Mouse (Mus musculus) CD4-positive helper T cell, adult 2 months (primary cell): ENCODE data around the gene Fgfr2.
"Not testable (repeated sequence)": the region's sequence is repeated elsewhere in the genome, so short reads cannot be mapped to it uniquely, and the experiment has no call there.

Experiments
- DNase-seq: peaks from one replicate; pipeline ENCODE4 v3.0.0-alpha.2; 2012; ENCODE audit warnings: low read depth, missing footprints, low spot score

Gene Fgfr2

DNA sequence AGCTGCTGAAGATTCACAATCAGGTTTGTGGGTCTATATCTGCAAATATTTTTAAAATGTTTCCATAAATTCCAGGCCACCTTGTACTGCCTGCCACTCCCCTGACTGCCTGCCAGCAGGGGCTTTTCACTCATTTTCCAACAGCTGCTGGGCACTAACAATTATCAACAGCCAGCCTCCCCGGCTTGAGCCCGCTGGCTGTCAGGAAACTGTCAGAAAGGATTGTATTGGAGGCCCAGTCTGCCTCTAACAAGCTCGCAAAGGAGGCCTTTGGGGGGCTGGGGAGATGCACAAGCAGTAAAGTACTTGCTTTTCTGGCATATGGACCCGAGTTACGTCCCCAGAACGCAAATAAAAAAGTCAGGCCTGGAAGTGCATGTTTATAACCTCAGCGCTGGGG is 664.7 kb downstream of the Fgfr2 start:
- DNase-seq = no peak

DNA sequence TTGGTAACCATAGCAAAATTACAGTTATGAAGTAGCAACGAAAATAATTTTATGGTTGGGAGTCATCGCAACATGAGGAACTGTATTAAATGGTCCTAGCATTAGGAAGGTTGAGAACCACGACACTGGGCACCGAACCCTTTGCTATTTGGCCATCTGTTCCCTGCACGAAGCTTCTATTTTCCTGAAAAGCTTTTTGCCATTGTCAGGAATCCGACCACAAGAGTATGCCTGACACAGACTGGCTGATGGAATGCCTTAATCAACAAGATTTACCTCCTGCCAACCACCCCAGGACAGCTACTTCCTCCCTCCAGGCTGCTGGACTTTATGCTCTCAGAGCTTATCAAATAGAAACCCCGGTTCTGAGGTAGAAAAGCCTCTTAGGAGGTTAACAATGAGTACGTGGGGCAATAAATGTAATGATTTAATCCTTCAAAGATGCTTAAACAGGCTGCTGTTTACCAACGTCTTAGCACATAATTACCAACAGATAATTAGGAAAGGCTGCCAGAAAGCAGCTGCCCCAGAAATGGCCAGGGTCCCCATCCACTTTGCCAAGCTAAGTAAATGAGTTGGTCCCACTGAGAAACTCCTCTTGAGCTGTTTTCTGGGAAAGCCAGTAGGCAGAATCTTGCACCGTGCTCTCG is 668.0 kb downstream of the Fgfr2 start:
- no peak for DNase-seq

DNA sequence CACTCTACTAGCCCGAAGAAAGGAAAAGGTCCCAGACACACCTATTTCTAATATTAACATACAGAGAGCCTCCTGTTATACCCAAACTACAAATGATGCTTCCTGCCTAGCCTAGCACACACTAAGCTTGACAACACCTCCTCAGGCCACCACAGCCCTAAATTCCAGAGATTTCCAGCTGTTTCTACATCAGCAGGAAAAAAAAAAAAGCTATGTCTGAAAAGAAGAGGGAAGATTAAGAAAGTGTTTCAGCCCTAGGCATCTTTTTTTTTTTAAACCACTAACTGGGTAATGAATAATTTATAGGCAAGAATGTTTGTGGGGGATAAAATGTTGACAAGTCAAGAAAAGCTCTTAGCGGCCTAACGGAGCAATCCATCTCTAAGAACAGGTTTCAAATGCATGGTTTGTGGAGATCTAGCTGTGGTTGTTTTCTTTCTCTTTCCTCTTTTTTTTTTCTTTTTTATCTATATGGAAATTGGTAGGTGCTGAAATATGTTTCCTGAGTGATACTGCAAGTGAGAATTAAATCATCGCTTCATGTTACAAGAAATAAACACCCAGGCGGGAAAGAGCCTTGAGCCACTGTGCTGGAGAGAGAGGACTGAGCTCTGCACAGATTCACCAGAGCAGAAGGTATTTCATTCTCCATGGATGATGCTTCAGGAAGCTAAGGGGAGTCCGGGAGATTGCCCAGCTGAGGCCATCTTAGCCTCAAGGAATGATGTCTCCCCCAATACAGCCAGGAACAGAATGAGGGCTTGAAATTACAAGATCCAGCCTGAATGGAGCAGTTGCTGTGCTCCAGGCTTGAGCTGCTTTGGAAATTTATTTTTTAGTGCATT is 673.0 kb downstream of the Fgfr2 start:
- no peak for DNase-seq

DNA sequence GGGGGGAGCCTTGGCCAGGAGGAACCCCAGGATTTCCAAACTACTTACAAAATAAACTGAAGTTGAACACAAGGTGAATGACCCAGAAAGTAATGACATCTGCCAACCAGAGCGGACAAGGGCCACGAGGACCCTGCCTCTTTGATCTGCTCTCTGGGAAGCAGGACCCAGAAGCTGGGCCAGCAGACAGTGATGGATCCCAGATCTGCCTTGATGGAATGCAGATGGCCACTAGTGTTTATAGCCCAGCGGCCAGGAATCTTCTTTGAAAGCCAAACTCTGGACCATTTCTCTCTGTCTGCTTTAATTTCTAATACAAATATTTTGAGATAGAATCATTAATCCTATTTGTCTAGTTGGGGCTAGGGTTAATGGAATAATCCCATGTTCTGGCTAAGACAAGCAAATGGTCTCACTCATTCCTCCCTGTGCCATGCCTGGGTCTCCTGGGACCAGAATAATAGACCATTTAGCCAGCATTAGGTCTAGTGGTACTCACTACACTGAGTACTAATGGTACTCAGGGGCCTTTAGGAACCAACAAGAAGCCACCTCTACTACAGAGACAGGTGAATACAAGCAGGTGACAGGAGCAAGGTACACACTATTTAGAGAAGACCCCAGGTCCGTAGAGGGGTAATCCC is 674.5 kb downstream of the Fgfr2 start:
- DNase-seq = no peak

DNA sequence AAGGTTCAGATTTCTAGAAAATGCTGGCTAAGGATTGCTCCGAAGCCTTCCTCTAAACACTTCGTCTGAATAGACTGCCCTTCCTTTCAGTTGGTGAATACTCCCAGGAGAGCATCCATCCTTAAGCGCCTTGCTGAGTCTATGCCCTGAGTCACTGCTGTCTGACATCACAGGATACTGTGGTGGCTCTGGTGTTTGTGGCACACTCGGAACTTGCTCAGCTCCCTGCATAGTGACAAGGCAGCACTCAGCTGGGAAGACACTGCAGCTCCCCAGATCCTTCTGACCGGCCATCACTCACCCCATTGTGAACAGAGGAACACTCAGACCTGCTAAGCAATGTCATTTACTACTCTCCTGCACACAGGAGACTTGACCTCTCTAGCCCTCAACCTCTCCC is 675.6 kb downstream of the Fgfr2 start:
- DNase-seq = no peak

DNA sequence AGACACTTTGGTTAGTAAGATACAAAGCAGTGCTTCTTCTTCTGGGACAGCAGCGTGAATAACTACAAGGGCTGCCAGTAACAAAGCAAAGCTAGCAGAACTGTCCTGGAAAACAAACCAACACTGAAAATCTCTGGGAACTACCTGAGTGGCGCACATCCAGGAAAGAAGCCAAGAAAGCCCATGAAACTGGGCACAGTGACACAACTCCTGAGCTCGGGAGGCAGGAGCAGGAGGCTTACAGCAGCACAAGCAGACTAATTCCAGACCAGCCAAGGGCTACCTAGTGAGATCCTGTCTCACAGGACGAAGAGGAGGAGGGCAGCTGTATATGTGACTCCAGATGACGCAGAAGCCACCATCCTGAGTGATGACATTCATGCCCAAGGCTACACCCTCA is 676.3 kb downstream of the Fgfr2 start:
- DNase-seq = no peak

DNA sequence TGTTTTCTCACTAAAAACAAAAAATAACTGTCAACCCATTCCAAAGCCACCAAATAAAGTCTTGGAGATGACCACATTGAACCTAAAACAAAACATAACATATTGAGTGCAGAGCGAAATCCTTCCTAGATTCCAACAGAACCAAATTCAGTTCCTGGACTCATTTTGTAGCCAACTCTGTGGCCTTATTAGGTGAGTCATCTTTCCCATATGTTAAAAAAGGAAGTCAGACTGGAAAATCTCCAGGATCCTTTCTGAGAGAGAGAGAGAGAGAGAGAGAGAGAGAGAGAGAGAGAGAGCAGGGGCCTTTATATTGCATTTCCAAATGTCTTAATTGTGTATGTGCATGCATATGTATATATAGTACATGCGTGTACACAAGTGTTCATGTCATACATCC is 678.9 kb downstream of the Fgfr2 start:
- no peak for DNase-seq

DNA sequence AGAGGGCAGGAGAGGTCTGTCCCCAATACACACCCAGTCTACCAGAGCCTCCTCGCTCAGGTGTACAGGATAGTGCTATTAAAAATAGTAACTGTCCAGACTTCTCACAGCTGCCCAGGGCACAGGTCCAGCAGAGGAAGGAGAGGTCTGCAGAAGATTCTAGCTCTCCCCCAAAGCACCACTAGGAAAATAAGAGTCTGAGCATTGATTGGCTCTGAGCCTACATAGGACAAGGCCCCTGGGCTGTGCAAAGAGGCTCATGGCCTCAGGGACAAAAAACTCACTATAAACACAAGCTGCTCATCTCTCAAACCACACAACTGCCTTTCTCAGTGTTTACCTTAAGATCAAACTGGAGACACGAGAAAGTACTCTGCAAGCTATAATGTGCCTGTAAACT is 679.4 kb downstream of the Fgfr2 start:
- no peak for DNase-seq

DNA sequence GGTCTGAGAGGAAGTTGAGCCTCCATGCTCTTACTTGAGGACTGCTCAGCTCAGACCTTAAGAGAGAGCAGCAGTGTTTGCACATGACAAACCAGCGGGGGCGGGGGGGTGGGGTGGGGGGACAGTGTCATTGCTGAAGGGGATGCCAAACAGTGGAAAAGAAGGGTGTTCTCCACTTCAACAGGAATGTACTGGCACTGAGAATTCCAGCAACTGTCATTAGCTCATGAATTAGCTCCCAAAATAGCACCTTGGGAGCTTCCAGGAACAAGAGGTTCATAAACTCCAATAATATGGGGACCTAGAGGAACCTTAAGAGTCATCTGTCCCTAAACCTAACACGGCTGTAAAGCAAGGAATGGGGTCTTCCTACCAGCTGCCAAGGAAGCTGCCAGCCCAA is 680.0 kb downstream of the Fgfr2 start:
- no peak for DNase-seq

DNA sequence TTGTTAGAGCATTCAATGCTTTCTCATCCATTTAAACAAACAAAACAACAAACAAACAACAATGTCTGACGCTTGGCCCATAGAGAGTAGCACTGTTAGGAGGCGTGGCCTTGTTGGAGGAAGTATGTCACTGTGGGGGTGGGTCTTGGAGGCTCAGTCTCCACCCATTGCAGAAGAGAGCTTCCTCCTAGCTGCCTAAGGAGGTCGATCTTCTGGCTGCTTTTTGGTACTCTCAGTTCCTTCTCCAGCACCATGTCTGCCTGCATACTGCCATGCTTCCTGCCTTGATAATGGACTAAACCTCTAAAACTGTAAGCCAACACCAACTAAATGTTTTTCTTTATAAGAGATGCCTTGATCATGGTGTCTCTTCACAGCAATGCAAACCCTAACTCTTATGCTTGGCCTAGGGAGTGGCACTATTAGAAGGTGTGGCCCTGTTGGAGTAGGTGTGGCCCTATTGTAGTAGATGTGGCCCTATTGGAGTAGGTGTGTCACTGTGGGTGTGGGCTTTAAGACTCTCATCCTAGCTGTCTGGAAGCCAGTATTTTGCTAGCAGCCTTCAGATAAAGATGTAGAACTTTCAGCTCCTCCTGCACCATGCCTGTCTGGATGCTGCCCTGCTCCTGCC is 680.9 kb downstream of the Fgfr2 start:
- not testable (repeated sequence) for DNase-seq

DNA sequence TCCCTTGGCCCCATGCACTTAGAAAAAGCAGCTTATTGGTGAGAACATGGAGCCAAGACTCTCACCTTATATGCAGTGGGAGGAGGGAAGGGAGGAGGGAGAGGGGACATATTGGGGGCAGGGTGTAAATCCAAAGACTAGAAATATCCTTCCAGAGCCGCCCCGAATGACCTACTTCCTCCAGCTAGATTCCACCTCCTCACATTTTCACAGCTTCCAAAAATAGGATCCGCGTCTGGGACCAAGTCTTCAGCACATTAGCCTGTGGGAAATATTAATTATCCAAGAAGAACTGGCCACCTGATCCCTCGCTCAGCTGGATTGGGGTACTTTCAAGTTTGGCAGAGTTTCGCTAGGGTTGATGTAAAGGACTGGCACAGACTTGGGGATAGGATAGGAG is 683.2 kb downstream of the Fgfr2 start:
- no peak for DNase-seq

DNA sequence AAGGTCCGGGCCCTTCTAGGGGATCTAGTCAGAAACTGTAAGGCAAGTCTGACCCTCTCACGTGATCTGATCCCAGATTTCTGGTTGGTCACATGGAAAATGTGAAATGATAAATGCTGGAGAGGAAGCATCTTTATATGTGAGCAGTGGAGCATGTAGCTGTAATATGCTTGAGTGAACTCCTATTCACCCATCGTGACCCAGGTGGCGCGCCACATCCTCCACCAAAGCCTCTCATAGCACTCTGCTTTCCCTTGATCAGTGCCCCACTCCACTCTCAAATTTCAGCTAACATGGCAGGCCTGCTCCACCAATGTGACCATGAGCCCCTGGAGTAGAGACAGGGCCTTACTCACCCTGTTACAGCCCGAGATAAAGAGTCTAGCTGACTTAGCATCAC is 685.1 kb downstream of the Fgfr2 start:
- DNase-seq = no peak

DNA sequence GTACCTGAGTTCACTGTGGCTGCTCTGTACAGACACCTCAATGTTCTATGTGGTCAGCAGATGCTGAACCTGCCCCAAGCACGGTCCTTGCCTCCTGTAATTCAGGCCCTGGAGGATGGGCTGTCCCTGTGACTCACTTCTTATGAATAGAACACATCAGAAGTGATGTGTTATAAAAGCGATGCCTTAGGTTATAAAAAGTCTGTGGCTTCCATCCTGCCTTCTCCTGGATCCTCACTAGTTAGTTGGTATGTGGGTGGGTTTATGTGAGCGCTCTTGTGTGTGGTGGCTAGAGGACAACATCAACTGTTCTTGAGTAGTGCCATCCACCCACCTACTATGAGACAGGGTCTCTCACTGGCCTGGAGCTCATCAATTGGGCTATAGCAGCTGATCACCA is 685.7 kb downstream of the Fgfr2 start:
- no peak for DNase-seq

DNA sequence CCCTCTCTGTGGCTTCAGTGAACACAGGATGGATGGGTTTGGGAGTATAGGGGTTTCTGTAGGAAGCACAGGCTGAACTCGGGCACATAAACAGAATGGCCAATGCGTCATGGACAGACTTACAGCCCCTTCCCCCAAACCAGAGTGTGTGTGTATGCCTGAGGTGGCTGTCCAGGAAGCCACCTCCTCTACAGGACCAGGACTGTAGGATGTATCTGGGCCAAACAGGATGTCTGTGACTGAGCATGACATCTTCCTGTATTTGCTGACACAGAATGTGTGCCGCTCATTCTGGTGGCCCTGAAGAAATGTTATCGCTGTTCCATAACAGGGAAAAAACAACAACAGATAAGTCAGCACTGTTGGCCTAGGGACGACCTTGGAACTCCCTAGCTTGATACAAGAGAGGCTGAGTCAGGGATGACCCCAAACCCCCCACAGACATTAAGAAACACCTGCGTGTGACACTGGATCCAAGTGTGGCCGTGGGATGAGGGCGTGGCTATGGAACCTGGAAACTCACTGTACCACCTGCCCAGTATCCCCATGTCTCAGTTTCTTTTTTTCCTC is 687.6 kb downstream of the Fgfr2 start:
- DNase-seq = no peak

DNA sequence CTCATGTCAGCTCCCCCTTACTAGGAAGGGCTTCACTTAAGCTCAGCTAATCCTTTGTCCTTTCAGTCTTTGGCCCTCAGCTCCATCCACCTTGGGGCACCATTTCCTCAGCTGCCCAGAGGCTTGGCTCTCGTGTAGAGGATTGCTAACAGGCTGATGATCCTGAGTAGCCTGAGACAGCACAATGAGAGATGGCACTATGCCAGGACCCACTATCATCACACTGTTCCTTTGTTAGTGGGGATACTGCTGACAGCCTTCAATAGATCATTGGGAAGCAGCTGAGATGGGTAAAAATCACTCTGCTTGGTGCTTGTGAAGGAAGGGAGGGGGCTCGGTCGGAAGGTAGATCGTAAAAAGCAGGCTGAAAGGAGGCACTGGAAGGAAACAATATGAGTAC is 693.8 kb downstream of the Fgfr2 start:
- DNase-seq = no peak

DNA sequence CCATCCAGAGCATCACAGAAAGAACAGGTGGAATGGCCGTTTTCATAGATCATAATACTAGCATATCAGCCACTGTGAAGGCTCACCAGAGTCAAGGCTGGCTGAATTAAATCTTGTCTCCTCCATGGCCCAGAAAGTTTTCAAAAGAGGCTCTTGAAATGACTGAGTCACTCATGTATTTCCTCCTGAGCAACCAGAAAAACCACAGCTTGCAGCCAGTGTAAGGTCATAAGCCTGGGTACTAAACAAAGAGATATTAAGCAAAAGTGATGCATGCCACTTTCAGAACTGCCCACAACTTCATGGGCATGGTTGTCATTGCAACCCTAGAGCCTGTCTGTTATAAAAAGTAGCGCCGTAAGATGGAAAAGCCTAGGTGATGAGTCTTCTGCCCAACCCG is 694.8 kb downstream of the Fgfr2 start:
- DNase-seq = no peak

DNA sequence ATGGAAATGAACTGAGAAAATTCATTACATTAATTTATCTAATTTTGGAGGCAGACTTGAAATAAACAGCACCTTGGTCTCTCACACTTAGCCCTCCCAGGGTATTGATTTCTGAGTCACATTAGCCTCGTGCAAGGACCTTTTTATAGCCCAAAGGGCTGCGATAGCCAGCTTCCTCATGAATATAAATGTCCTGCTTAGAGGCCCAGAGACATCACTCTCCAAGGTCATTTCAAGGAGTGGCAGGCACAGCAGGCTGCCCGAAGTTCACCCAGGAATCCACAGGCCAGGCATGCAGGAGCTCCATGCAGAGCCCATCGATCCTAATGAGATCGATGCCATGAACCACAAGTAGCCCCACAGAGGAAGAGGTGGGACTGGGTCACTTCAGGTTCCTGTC is 697.1 kb downstream of the Fgfr2 start:
- no peak for DNase-seq

DNA sequence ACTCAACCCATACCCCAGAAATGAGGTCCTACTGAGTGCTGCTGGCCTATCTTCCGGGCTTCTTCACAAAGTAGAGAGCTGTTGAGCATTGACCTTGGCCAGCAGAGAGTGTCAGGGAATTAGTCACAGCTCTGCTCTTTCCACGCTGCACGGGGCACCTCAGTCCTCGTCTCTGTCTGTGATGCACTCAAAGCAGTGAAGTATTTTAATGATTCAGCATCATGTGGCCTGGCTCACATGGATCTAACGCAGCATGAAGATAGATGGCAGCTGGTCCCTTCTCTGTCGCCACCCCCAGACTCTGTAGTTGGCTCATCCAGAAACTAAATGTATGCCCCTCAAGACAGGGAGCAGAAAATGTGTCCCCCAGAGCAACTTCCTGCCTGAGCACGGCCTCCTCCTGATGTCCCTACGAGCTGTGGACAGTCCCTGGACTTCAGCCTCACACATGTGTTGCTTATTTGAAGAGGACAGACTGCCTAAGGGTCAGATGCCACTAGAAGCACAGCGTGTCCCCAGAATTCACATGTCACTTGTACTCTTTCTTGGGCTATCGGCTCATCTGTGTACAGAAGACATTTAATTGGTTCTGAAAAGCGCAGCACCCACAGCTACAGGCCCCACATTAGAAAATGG is 697.7 kb downstream of the Fgfr2 start:
- no peak for DNase-seq

DNA sequence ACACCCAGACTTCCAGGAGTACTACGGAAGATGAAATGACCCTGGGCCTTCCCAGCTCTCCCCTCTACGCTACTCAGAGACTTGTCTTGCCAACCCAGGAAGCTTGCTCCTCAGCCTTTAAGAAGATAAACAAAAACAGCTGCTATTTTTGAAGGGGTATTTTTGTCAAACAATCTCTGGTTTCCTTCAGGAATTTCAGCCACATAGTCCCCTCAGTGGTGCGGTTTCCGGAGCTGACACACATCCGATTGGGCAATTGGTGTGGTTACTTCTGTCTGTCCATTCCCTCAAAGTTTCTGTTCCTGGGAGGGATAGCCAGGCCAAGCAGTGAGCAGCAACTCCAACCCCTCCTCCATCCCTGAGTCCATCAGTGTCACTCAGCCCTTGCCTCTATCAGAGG is 699.6 kb downstream of the Fgfr2 start:
- DNase-seq = no peak

DNA sequence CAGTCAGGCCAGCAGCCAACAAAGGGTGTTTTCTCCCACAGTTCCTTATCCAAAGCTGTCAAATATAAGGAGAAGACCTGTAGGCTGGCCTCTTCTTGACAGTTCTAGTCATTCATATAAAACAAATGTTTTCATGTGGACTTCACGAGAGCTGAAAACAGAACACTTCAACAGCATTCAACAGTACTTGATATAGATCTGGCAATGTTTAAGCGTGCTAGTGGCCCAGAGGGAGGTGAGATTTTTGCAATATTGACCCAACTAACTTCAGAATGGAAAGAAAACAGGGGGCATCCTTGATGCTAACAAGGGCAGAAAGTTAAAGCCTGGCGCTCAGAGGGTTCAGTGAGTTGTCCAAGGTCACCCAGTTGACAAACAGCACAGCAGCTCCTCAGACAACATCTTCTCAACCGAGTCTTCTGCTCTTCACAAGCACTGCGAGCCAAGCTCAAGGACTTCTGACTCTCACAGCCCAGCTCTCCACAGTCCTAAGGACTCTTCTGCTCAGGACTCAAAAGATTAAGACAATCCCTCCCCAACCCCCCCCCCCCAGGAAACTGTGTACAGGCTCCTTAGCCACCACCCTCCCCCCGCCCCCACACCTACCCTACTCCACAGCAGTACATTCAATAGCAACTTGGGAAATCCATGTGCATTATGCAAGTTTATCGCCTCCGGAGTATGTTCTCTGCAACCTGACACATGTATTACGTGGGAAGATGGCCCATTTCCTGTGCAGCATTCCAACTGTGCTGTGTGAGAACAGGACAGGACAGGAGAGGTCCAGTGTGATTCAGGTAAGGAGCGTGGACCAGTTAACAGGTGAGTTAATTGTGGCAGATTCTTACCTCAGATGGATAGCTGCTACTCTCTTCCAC is 703.5 kb downstream of the Fgfr2 start:
- no peak for DNase-seq

DNA sequence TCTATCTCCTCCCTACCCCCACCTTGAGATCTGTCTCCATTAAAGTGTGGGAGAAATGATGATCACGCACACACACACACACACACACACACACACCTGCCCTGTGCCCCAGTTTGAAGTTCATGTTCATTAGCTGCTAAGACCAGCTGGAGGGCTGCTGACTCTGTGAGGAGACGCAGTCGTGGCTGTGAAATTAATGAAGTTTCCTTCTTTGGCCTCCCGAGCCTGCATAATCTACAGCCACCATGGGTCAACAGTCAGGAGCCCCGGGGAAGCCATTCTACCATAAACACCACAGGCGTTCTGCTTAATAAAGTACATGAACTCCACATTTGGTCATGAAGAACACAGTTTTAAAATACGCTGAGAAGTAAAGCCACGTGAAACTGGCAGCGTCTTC is 706.3 kb downstream of the Fgfr2 start:
- no peak for DNase-seq
